Mouse (Mus musculus) neural tube, embryonic 15.5 days (tissue): ENCODE data around the gene Frmpd4. TPM values are rescaled to one million over a fixed set of nuclear protein-coding genes. Genes with fewer than 3 reads are reported as not detected.

Experiments
- ATAC-seq: fragments of 200-750 bp; cut with Nextera tagmentation; 2 replicates; pipeline ENCODE4 v1.8.0; 2017; ENCODE audit warnings: mild to moderate bottlenecking, moderate TSS enrichment, moderate library complexity; ENCODE audit not compliant: low FRiP score
- H3K27ac ChIP-seq: fragments of 300-500 bp; sonication (generic); replicated peaks from 2 replicates; pipeline ENCODE4 v1.5.1; 2015; ENCODE audit warnings: mild to moderate bottlenecking, inconsistent platforms
- H3K27me3 ChIP-seq: fragments of 300-500 bp; sonication (generic); replicated peaks from 2 replicates; pipeline ENCODE4 v1.6.1; 2015; ENCODE audit warnings: inconsistent platforms
- H3K36me3 ChIP-seq: fragments of 300-500 bp; sonication (generic); 2 replicates; pipeline ENCODE4 v1.6.1; 2015; ENCODE audit warnings: inconsistent platforms
- H3K4me1 ChIP-seq: fragments of 300-500 bp; sonication (generic); 2 replicates; pipeline ENCODE4 v1.6.1; 2015; ENCODE audit warnings: inconsistent platforms
- H3K4me2 ChIP-seq: fragments of 300-500 bp; sonication (generic); 2 replicates; pipeline ENCODE4 v1.6.1; 2015; ENCODE audit warnings: inconsistent platforms, mild to moderate bottlenecking, moderate library complexity
- H3K4me3 ChIP-seq: fragments of 300-500 bp; sonication (generic); replicated peaks from 2 replicates; pipeline ENCODE4 v1.5.1; 2015; ENCODE audit warnings: mild to moderate bottlenecking, inconsistent platforms
- H3K9ac ChIP-seq: fragments of 300-500 bp; sonication (generic); replicated peaks from 2 replicates; pipeline ENCODE4 v1.6.1; 2015; ENCODE audit warnings: mild to moderate bottlenecking, inconsistent platforms
- H3K9me3 ChIP-seq: fragments of 300-500 bp; sonication (generic); replicated peaks from 2 replicates; pipeline ENCODE4 v1.6.1; 2016; ENCODE audit warnings: inconsistent platforms
- WGBS: fragments of 180-500 bp; shearing (Covaris S2); methylation state at CpG from one replicate; pipeline ENCODE4 v1.1.7; 2015; ENCODE audit warnings: mixed read lengths; 5-methylcytosine and 5-hydroxymethylcytosine counted together
- polyA plus RNA-seq: library from polyadenylated mRNA; unstranded; fragments of >200 nt; fragmentation: Nextera tagmentation; extraction: Ambion mirVana; gene quantifications from 2 replicates; pipeline ENCODE4 v1.2.1, GENCODE M21; 2015

The Frmpd4 gene
- polyA plus RNA-seq, 1 experiment from 2014 or later = 1.5 TPM

- Histone ChIP-seq H3K36me3 (no peaks in the 10 kb centered on the region), H3K27me3 (peaks cover 16% of the 10 kb centered on the region), H3K4me3 (no peak overlapping the region), H3K9ac (no peak overlapping the region), H3K4me1 (no peaks in the 10 kb centered on the region), H3K27ac (no peak overlapping the region), H3K4me2 (no peak overlapping the region), H3K9me3 (no peaks in the 10 kb centered on the region)
- ATAC-seq = no peak
- WGBS = 78% methylated on average over 3 of the region's 3 CpGs
These were observed 1053.9 kb downstream of the Frmpd4 start for GRCm38 (mm10) chrX:167523151-167523550.

GRCm38 (mm10) chrX:167522528-167522927 lies 1054.5 kb downstream of the Frmpd4 start:
- Histone ChIP-seq H3K27ac (no peak overlapping the region), H3K4me1 (no peaks in the 10 kb centered on the region), H3K4me3 (no peak overlapping the region), H3K27me3 (peaks cover 16% of the 10 kb centered on the region), H3K9me3 (no peaks in the 10 kb centered on the region), H3K4me2 (no peak overlapping the region), H3K36me3 (no peaks in the 10 kb centered on the region), H3K9ac (no peak overlapping the region)
- WGBS = 66% methylated on average over 4 of the region's 4 CpGs
- ATAC-seq = no peak

- Histone ChIP-seq H3K9me3 (no peaks in the 10 kb centered on the region), H3K27ac (no peak overlapping the region), H3K4me3 (no peak overlapping the region), H3K4me2 (no peak overlapping the region), H3K4me1 (no peaks in the 10 kb centered on the region), H3K9ac (no peak overlapping the region), H3K27me3 (peaks cover 16% of the 10 kb centered on the region), H3K36me3 (no peaks in the 10 kb centered on the region)
- ATAC-seq = no peak
- 81% methylated on average over 2 of the region's 2 CpGs for WGBS
These were observed 1058.6 kb downstream of the Frmpd4 start for GRCm38 (mm10) chrX:167518440-167518839.

DNA sequence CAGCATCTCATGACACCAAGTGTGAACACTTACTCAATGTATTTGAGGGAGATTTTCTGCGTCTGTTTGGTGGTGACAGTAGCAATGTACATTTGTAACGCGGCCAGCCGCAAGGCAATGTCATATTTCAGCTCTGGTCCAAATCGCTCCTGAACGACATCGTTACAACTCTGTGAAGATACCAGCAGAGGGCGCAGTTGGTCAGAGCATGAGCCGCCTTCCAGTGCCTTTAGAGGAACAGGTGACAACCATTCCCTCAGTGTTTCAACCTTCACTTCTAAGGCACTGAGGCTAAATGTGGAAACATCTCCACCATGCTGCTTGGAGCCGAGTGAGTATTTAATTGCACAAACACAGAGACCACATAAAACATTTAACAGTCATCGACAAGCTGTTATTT lies 1079.3 kb downstream of the Frmpd4 start:
- 41% methylated on average over 11 of the region's 11 CpGs for WGBS
- Histone ChIP-seq H3K9me3 (no peaks in the 10 kb centered on the region), H3K4me3 (no peak overlapping the region), H3K27me3 (peaks cover 13% of the 10 kb centered on the region), H3K27ac (no peak overlapping the region), H3K4me1 (no peaks in the 10 kb centered on the region), H3K9ac (no peak overlapping the region), H3K4me2 (no peak overlapping the region), H3K36me3 (no peaks in the 10 kb centered on the region)
- peak; percentile 81; the same call in 1 of the 2 replicates for ATAC-seq

DNA sequence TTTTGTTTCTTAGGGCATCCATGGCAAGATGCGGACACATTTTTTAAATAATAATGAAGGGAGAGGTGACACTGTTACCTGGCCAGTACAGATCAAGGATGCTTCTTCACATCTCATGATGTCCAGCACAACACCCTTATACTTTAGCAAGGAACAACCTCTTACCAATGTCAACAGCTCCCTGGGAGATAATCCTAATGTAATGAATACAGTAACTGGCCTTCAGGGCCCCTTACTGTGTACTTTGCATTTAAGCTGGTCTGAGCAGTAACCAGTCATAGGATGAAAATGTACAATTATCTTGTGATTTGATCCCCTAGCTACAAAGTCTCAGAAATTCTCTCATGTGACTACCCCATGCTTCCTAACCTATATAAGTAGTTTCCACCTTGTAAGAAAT lies 1084.8 kb downstream of the Frmpd4 start:
- no peak overlapping the region for H3K27ac ChIP-seq
- H3K4me3 ChIP-seq = no peak overlapping the region
- peaks cover 17% of the 10 kb centered on the region for H3K27me3 ChIP-seq
- no peaks in the 10 kb centered on the region for H3K9me3 ChIP-seq
- H3K4me1 ChIP-seq = no peaks in the 10 kb centered on the region
- H3K36me3 ChIP-seq = no peaks in the 10 kb centered on the region
- H3K4me2 ChIP-seq = no peak overlapping the region
- ATAC-seq = no peak
- no peak overlapping the region for H3K9ac ChIP-seq
- 91% methylated on average over 1 of the region's 1 CpGs for WGBS

- peaks cover 16% of the 10 kb centered on the region for H3K27me3 ChIP-seq
- H3K4me2 ChIP-seq = no peak overlapping the region
- no peak overlapping the region for H3K27ac ChIP-seq
- no peaks in the 10 kb centered on the region for H3K9me3 ChIP-seq
- H3K9ac ChIP-seq = no peak overlapping the region
- no peak for ATAC-seq
- H3K4me3 ChIP-seq = no peak overlapping the region
- no peaks in the 10 kb centered on the region for H3K4me1 ChIP-seq
- 50% methylated on average over 1 of the region's 1 CpGs for WGBS
- no peaks in the 10 kb centered on the region for H3K36me3 ChIP-seq
These were observed 1085.3 kb downstream of the Frmpd4 start for GRCm38 (mm10) chrX:167491589-167492207.

- Histone ChIP-seq H3K36me3 (no peaks in the 10 kb centered on the region), H3K9me3 (no peaks in the 10 kb centered on the region), H3K4me1 (no peaks in the 10 kb centered on the region), H3K9ac (no peak overlapping the region), H3K27me3 (peaks cover 8% of the 10 kb centered on the region; the same call in 1 of the 2 replicates), H3K4me3 (no peak overlapping the region), H3K4me2 (no peak overlapping the region), H3K27ac (no peak overlapping the region)
- no peak for ATAC-seq
- WGBS = 37% methylated on average over 4 of the region's 4 CpGs
These were observed 1093.4 kb downstream of the Frmpd4 start for GRCm38 (mm10) chrX:167483409-167484177.

- no peaks in the 10 kb centered on the region for H3K4me1 ChIP-seq
- H3K9me3 ChIP-seq = no peaks in the 10 kb centered on the region
- H3K4me3 ChIP-seq = no peak overlapping the region
- no peak for ATAC-seq
- H3K4me2 ChIP-seq = no peak overlapping the region
- H3K27ac ChIP-seq = no peak overlapping the region
- H3K9ac ChIP-seq = no peak overlapping the region
- WGBS = 89% methylated on average over 6 of the region's 6 CpGs
- no peaks in the 10 kb centered on the region for H3K36me3 ChIP-seq
- H3K27me3 ChIP-seq = peaks cover 18% of the 10 kb centered on the region; the same call in 1 of the 2 replicates
These were observed 1099.4 kb downstream of the Frmpd4 start for GRCm38 (mm10) chrX:167477636-167478035.

GRCm38 (mm10) chrX:167434883-167435282 lies 1142.1 kb downstream of the Frmpd4 start:
- Histone ChIP-seq H3K27me3 (no peaks in the 10 kb centered on the region; the same call in 1 of the 2 replicates), H3K4me2 (no peak overlapping the region), H3K4me1 (no peaks in the 10 kb centered on the region), H3K36me3 (no peaks in the 10 kb centered on the region), H3K27ac (no peak overlapping the region), H3K4me3 (no peak overlapping the region), H3K9ac (no peak overlapping the region), H3K9me3 (no peaks in the 10 kb centered on the region)
- no peak for ATAC-seq

DNA sequence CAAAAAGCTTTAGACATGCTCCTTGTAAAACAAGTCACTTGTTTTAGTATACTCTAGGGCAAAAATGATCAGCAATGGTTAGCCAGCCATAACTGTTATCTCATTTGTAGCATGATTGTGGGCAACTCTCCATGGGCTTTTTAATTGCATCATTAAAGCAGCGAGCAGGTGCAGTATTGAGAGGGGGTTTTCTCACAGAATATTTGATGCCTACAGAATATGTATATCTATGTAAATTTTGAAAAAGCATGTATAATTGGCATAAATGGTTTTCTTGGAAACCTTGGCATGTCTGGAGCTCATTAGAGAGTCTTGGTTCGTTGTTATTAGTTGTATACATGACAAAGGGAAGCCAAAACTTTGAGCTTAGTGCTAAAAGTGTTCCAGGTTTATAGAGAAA lies 1143.1 kb downstream of the Frmpd4 start:
- Histone ChIP-seq H3K27ac (no peak overlapping the region), H3K4me2 (no peak overlapping the region), H3K4me1 (no peaks in the 10 kb centered on the region), H3K9ac (no peak overlapping the region), H3K27me3 (peaks cover 2% of the 10 kb centered on the region; the same call in 1 of the 2 replicates), H3K36me3 (no peaks in the 10 kb centered on the region), H3K4me3 (no peak overlapping the region), H3K9me3 (no peaks in the 10 kb centered on the region)
- no peak for ATAC-seq
- 42% methylated on average over 2 of the region's 2 CpGs for WGBS
